In genomic region chr2:81328648-81329047, GRCm38 (mm10) we compare ENCODE assay signal across 21 mouse cellular contexts.
A peak's percentile ranks its signal among the peaks of the same experiment; 100 is the strongest.
DNase-seq lines count a peak whose midpoint lies in the region; ATAC-seq and TF ChIP-seq lines count a peak whose summit lies in the region.
"Had no signal": no experiment of that assay in that cellular context is flagged by ENCODE, and none has a peak within 500 bp of the region (broad histone marks: within the 10 kb centered on the region; RNA-seq: fewer than 3 reads in every experiment).

No protein-coding gene starts in this region.

- intact Hi-C loops in gastrocnemius, adult 2 months (cut with DNase I): no loop called here

- H3K9me3 ChIP-seq in kidney, postnatal 0 days (replicated peaks; ENCODE audit: low read length): no peaks in the 10 kb centered on the region
- H3K9me3 ChIP-seq in midbrain, postnatal 0 days (ENCODE audit: low read length): no peaks in the 10 kb centered on the region
- H3K9me3 ChIP-seq in midbrain, embryonic 14.5 days (ENCODE audit: control insufficient read depth, low read length): no peaks in the 10 kb centered on the region
- H3K9me3 ChIP-seq: forebrain, embryonic 13.5 days; limb, embryonic 10.5 days; megakaryocyte, embryonic 14.5 days; midbrain, embryonic 13.5 days; neural tube, embryonic 12.5 days had no signal

- 77% methylated on average over 3 of the region's 3 CpGs for WGBS in kidney, postnatal 0 days
- 87% methylated on average over 3 of the region's 3 CpGs for WGBS in midbrain, postnatal 0 days
- WGBS in midbrain, embryonic 14.5 days: 82% methylated on average over 3 of the region's 3 CpGs

- H3K4me3 ChIP-seq in gastrocnemius, adult 2 months: no peak overlapping the region
- H3K4me3 ChIP-seq in kidney, postnatal 0 days (replicated peaks; ENCODE audit: low read depth, low read length): no peak overlapping the region
- no peak overlapping the region for H3K4me3 ChIP-seq in midbrain, postnatal 0 days (ENCODE audit: low read depth, low read length)
- no peak overlapping the region for H3K4me3 ChIP-seq in midbrain, embryonic 14.5 days (replicated peaks; ENCODE audit: low read depth, low read length)
- H3K4me3 ChIP-seq: forebrain, embryonic 13.5 days; limb, embryonic 10.5 days; megakaryocyte, embryonic 14.5 days; midbrain, embryonic 13.5 days; neural tube, embryonic 12.5 days had no signal

- no peak for DNase-seq in gastrocnemius, adult 2 months
- DNase-seq in gastrocnemius, adult 8-10 months (ENCODE audit: low spot score in 2 of 2): no peak
- no peak for DNase-seq in kidney, postnatal 0 days (ENCODE audit: low spot score)
- DNase-seq in kidney, adult 11 months: no peak
- DNase-seq in midbrain, postnatal 0 days (ENCODE audit: low spot score): no peak
- DNase-seq in midbrain, embryonic 14.5 days: no peak
- no peak for DNase-seq in urinary bladder, postnatal 36 days (ENCODE audit: low spot score in 2 of 2)
- DNase-seq: adrenal gland, postnatal 10 days; cerebellum, adult 9-10 months; heart, postnatal 10 days; kidney, adult 8-10 months; kidney, postnatal 4 days; liver; lung, postnatal 14 days; right cerebral cortex, postnatal 14 days had no signal

- no peaks in the 10 kb centered on the region for H3K36me3 ChIP-seq in kidney, postnatal 0 days (ENCODE audit: insufficient read depth, low read length)
- H3K36me3 ChIP-seq in midbrain, postnatal 0 days (ENCODE audit: insufficient read depth, low read length): no peaks in the 10 kb centered on the region
- H3K36me3 ChIP-seq in midbrain, embryonic 14.5 days (ENCODE audit: control insufficient read depth, insufficient read depth, low read length): no peaks in the 10 kb centered on the region
- H3K36me3 ChIP-seq: limb, embryonic 10.5 days; midbrain, embryonic 13.5 days; neural tube, embryonic 12.5 days had no signal

- H3K9ac ChIP-seq in kidney, postnatal 0 days (ENCODE audit: low read depth, low read length): no peak overlapping the region
- H3K9ac ChIP-seq in midbrain, postnatal 0 days (replicated peaks; ENCODE audit: low read length, poor library complexity, severe bottlenecking): no peak overlapping the region
- no peak overlapping the region for H3K9ac ChIP-seq in midbrain, embryonic 14.5 days (replicated peaks; ENCODE audit: low read length)
- H3K9ac ChIP-seq: forebrain, embryonic 13.5 days; midbrain, embryonic 13.5 days; neural tube, embryonic 12.5 days had no signal

- no peak overlapping the region for H3K4me2 ChIP-seq in kidney, postnatal 0 days (ENCODE audit: low read length)
- H3K4me2 ChIP-seq in midbrain, postnatal 0 days (ENCODE audit: low read depth, low read length, poor library complexity, severe bottlenecking): no peak overlapping the region
- no peak overlapping the region for H3K4me2 ChIP-seq in midbrain, embryonic 14.5 days (ENCODE audit: low read length)
- H3K4me2 ChIP-seq: forebrain, embryonic 13.5 days; heart, embryonic 11.5 days; midbrain, embryonic 13.5 days; neural tube, embryonic 12.5 days had no signal

- no peak overlapping the region for H3K27ac ChIP-seq in gastrocnemius, adult 2 months
- H3K27ac ChIP-seq in kidney, postnatal 0 days: no peak overlapping the region
- H3K27ac ChIP-seq in midbrain, postnatal 0 days (ENCODE audit: low read depth, low read length): no peak overlapping the region
- H3K27ac ChIP-seq in midbrain, embryonic 14.5 days (replicated peaks; ENCODE audit: low read depth, low read length): no peak overlapping the region
- H3K27ac ChIP-seq: forebrain, embryonic 13.5 days; limb, embryonic 10.5 days; midbrain, embryonic 13.5 days; neural tube, embryonic 12.5 days had no signal

- H3K4me1 ChIP-seq in kidney, postnatal 0 days (replicated peaks; ENCODE audit: insufficient read depth, low read length): no peaks in the 10 kb centered on the region
- H3K4me1 ChIP-seq in midbrain, postnatal 0 days (ENCODE audit: insufficient read depth, low read length): no peaks in the 10 kb centered on the region
- H3K4me1 ChIP-seq in midbrain, embryonic 14.5 days (ENCODE audit: control insufficient read depth, insufficient read depth, low read length): no peaks in the 10 kb centered on the region
- H3K4me1 ChIP-seq: forebrain, embryonic 13.5 days; limb, embryonic 10.5 days; megakaryocyte, embryonic 14.5 days; midbrain, embryonic 13.5 days; neural tube, embryonic 12.5 days had no signal

- ATAC-seq in kidney, postnatal 0 days (replicated peaks; ENCODE audit: low FRiP score, low read depth): no peak
- ATAC-seq in midbrain, postnatal 0 days (ENCODE audit: low FRiP score): no peak
- no peak for ATAC-seq in midbrain, embryonic 14.5 days (ENCODE audit: low FRiP score, low TSS enrichment)
- ATAC-seq: forebrain, embryonic 13.5 days; midbrain, embryonic 13.5 days had no signal

- H3K27me3 ChIP-seq in kidney, postnatal 0 days (ENCODE audit: insufficient read depth, low read length): no peaks in the 10 kb centered on the region
- H3K27me3 ChIP-seq in midbrain, postnatal 0 days (ENCODE audit: insufficient read depth, low read length): no peaks in the 10 kb centered on the region
- no peaks in the 10 kb centered on the region for H3K27me3 ChIP-seq in midbrain, embryonic 14.5 days (ENCODE audit: control insufficient read depth, insufficient read depth, low read length)
- H3K27me3 ChIP-seq: forebrain, embryonic 13.5 days; megakaryocyte, embryonic 14.5 days; midbrain, embryonic 13.5 days; neural tube, embryonic 12.5 days had no signal

- peak; percentile 2; the same call in 1 of the 2 replicates for TF ChIP-seq CTCF in gastrocnemius, adult 2 months (IDR thresholded peaks at IDR 0.05)
- peak; percentile 42; the same call in 1 of the 2 replicates for TF ChIP-seq CTCF in kidney, postnatal 0 days (IDR thresholded peaks at IDR 0.05; ENCODE audit: low read depth)
- peak; percentile 28; the same call in 1 of the 2 replicates for TF ChIP-seq CTCF in midbrain, postnatal 0 days (IDR thresholded peaks at IDR 0.05)
